8 mouse cellular contexts compared by ENCODE assay signal in the genomic region with DNA sequence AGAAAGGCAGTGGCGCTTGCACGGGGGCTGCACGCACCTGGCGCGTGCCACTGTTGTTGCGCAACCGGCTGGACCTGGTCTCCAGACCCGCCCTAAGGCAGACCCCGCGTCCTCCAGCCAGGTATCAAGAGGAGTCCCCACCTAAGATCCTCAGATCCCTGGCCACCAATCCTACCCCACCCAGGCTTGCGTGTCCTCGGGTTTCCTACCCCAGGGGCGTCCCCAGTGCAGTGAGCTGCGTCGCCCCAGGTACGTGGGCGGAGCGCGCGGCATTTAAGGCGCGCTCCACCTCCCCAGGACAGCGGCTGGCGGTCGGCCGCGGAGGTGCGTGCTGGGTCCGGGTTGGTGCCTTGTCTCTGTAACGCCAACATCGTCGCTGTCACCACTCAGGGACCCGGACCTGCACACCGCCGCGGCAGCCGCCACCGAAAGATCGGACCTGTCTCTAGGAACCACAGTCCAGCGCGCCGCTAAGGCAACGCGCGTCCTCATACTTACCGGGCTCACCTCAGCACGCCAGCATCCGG. TPM values are rescaled to one million over a fixed set of nuclear protein-coding genes. Genes with fewer than 3 reads are reported as not detected.
A peak's percentile ranks its signal among the peaks of the same experiment; 100 is the strongest.
DNase-seq lines count a peak whose midpoint lies in the region; ATAC-seq and TF ChIP-seq lines count a peak whose summit lies in the region.

A gene (plus strand): TSS at position 358 of the 527 bp plus-strand sequence.

- 1% methylated on average over 48 of the region's 48 CpGs for WGBS in limb, embryonic 14.5 days
- WGBS in stomach, embryonic 14.5 days: 1% methylated on average over 46 of the region's 48 CpGs

- TF ChIP-seq POLR2A in limb, embryonic 14.5 days (IDR thresholded peaks at IDR 0.05; ENCODE audit: borderline replicate concordance, extremely low read depth, insufficient read depth, insufficient read length): no peak

- H3K27ac ChIP-seq in limb, embryonic 14.5 days (replicated peaks; ENCODE audit: low read depth, low read length): no peak within 1 kb of the TSS
- H3K27ac ChIP-seq in stomach, embryonic 14.5 days (ENCODE audit: low read length): no peak within 1 kb of the TSS

- H3K4me1 ChIP-seq in limb, embryonic 14.5 days (ENCODE audit: control insufficient read depth, insufficient read depth, low read length): peaks cover 8% of the 10 kb centered on the region
- H3K4me1 ChIP-seq in stomach, embryonic 14.5 days (ENCODE audit: control insufficient read depth, insufficient read depth, low read length): 0 out of 2 replicates have a peak, but pooled peaks cover 2% of the 10 kb centered on the region

- DNase-seq in adrenal gland, postnatal 14 days: peak; percentile 19
- DNase-seq in adrenal gland, adult 18-20 months (ENCODE audit: low spot score in 2 of 2): no peak
- DNase-seq in thymus, postnatal 4 days: peak; percentile 11
- no peak for DNase-seq in thymus, adult 18-20 months
- DNase-seq in limb, embryonic 14.5 days (ENCODE audit: low spot score): no peak
- DNase-seq in gastrocnemius, postnatal 10 days: no peak

- no peaks in the 10 kb centered on the region for H3K9me3 ChIP-seq in limb, embryonic 14.5 days (ENCODE audit: control insufficient read depth, low read length)
- no peaks in the 10 kb centered on the region for H3K9me3 ChIP-seq in stomach, embryonic 14.5 days (ENCODE audit: control insufficient read depth, low read depth, low read length)

- ATAC-seq in limb, embryonic 14.5 days (ENCODE audit: low FRiP score, low read depth): no peak
- ATAC-seq in stomach, embryonic 14.5 days (ENCODE audit: insufficient number of reproducible peaks, insufficient read depth, low FRiP score, low read depth): peak; percentile 63
- ATAC-seq in granulocyte monocyte progenitor cell, adult 5-6 weeks (replicated peaks; ENCODE audit: poor library complexity, severe bottlenecking): no peak

- peak within 1 kb of the TSS; percentile 48; the same call in 1 of the 2 replicates for H3K9ac ChIP-seq in limb, embryonic 14.5 days (ENCODE audit: low read depth, low read length, severe bottlenecking)
- H3K9ac ChIP-seq in stomach, embryonic 14.5 days (replicated peaks; ENCODE audit: low read depth, low read length): no peak within 1 kb of the TSS

- H3K27me3 ChIP-seq in limb, embryonic 14.5 days (ENCODE audit: control insufficient read depth, insufficient read depth, low read length): peaks cover 33% of the 10 kb centered on the region
- H3K27me3 ChIP-seq in stomach, embryonic 14.5 days (ENCODE audit: control insufficient read depth, insufficient read depth, low read length): peaks cover 9% of the 10 kb centered on the region; the same call in 1 of the 2 replicates

- H3K36me3 ChIP-seq in limb, embryonic 14.5 days (ENCODE audit: control insufficient read depth, insufficient read depth, low read length): no peaks in the 10 kb centered on the region
- no peaks in the 10 kb centered on the region for H3K36me3 ChIP-seq in stomach, embryonic 14.5 days (ENCODE audit: control insufficient read depth, insufficient read depth, low read length)

- H3K4me2 ChIP-seq in limb, embryonic 14.5 days (replicated peaks; ENCODE audit: low read depth, low read length, severe bottlenecking): peak within 1 kb of the TSS; percentile 93
- H3K4me2 ChIP-seq in stomach, embryonic 14.5 days (replicated peaks; ENCODE audit: low read depth, low read length): peak within 1 kb of the TSS; percentile 81

- peak within 1 kb of the TSS; percentile 44 for H3K4me3 ChIP-seq in limb, embryonic 14.5 days (replicated peaks; ENCODE audit: low read length)
- peak within 1 kb of the TSS; percentile 30 for H3K4me3 ChIP-seq in stomach, embryonic 14.5 days (ENCODE audit: low read depth, low read length)

RNA-seq across cellular contexts. Expression of the gene that starts here (rescaled TPM):
- total RNA-seq in adrenal gland, postnatal 14 days (2021): 0.07 TPM in 1 of 2 replicates, not detected in the other
- 1 to 10 TPM in 1 of 2 experiments, under 1 TPM in 1; 0.32 to 1.4 TPM for total RNA-seq in adrenal gland, adult 18-20 months (2021)
- polyA plus RNA-seq in limb, embryonic 14.5 days (2012; rRNA removed): 1.3 TPM in 2 replicates
- 1.6 and 2.3 TPM in 2 replicates for polyA plus RNA-seq in limb, embryonic 14.5 days (2014; fragmentation: Nextera tagmentation; extraction: Ambion mirVana)
- polyA plus RNA-seq in stomach, embryonic 14.5 days (2014; fragmentation: Nextera tagmentation; extraction: Ambion mirVana): 0.17 and 0.22 TPM in 2 replicates
- not detected for total RNA-seq in gastrocnemius, postnatal 10 days (2021)
- not detected in 2 replicates for total RNA-seq in granulocyte monocyte progenitor cell, adult 5-6 weeks (2014; fragmentation: Nextera tagmentation)
- not detected in 2 replicates for total RNA-seq in granulocyte monocyte progenitor cell, adult 5-6 weeks (2017)

Comparison
In these comparisons a context has a peak if more than half of its experiments do, and no peak if none do; other contexts are left out.
1. Peak in DNase-seq in adrenal gland, postnatal 14 days; RNA of the gene not detected or under 1 TPM.
2. Peak in ATAC-seq, H3K4me3 ChIP-seq and H3K4me2 ChIP-seq in stomach, embryonic 14.5 days; RNA of the gene not detected or under 1 TPM.